Mouse (Mus musculus) right cerebral cortex, postnatal 36 days (tissue): ENCODE results near the gene Gm34653.
"Not testable (repeated sequence)": the region's sequence is repeated elsewhere in the genome, so short reads cannot be mapped to it uniquely, and the experiment has no call there.

Source experiments
- DNase-seq, 2 experiments: peaks; one replicate each; pipeline ENCODE4 v3.0.0; 2022; ENCODE audit warnings: low spot score in 2 of 2, mixed read lengths in 1 of 2

Gm34653 gene

DNA sequence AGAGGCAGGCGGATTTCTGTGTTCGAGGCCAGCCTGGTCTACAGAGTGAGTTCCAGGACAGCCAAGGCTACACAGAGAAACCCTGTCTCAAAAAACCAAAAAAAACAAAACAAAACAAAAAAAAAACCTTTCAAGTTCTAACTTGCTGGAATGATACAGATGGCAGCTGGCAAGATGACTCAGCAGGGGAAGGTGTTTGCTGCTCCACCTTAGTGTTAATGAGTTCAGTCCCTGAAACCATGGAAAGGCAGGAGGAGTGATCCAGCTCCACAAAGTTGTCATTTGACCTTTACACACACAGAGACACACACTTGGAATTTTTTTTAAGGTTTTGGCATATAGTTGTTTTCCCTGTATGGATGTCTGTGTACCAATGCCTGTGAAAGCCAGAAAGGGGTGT is 16.9 kb upstream of the Gm34653 start:
- DNase-seq, result not testable (repeated sequence)

DNA sequence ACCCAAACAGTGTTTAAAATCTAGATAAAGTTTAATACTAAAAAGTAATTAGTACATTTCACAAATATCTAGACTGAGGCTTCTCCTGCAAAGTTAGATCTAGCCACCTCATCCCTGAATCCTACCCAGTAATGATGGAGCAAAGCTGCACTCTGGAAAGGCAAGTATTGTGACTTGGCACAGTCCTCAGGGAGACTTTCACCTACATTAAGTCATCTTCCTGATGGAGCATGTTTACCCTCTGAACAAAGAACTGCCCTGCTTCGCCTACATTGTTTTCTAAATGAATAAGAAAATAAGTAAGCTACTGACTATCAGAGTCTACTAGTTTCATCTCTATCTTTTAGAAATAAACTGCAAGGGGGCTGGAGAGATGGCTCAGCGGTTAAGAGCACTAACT is 14.3 kb upstream of the Gm34653 start:
- no peak for DNase-seq

DNA sequence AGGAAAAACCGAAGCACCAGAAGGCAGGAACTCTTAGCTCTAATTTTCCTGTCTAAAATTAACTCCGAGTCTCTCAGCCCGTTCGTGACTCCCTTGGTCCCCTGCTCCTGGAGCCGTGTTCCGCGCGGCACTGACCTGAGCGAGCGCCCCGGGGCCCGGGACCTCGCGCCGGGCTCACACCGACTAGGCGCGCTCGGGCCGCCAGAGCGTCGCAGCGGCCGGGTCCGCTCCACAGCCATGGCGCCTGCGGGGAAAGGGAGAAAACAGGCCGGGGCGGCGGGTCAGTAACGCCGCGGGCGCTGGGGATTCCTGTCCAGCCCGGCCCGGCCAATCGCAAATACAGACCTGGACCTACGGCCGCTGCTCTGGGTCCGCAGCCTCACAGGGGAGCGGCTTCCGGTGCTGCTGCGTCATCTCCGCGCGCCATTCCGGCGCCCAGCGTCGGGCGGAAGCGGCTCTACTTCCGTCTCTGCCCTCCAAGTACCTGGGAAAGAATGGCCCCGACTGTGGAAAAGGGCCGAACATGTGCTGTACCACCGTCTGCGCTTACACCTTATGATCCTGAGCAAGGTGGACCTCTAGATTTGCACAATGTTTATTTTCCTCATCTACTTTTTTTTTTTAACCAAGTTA is 6.9 kb upstream of the Gm34653 start, which contains the start of gene Fbxw2:
Gene Fbxw2, minus strand, starts transcription at position 485 of the 633 bp plus-strand sequence.
- DNase-seq, result peak; percentile 90 to 93

DNA sequence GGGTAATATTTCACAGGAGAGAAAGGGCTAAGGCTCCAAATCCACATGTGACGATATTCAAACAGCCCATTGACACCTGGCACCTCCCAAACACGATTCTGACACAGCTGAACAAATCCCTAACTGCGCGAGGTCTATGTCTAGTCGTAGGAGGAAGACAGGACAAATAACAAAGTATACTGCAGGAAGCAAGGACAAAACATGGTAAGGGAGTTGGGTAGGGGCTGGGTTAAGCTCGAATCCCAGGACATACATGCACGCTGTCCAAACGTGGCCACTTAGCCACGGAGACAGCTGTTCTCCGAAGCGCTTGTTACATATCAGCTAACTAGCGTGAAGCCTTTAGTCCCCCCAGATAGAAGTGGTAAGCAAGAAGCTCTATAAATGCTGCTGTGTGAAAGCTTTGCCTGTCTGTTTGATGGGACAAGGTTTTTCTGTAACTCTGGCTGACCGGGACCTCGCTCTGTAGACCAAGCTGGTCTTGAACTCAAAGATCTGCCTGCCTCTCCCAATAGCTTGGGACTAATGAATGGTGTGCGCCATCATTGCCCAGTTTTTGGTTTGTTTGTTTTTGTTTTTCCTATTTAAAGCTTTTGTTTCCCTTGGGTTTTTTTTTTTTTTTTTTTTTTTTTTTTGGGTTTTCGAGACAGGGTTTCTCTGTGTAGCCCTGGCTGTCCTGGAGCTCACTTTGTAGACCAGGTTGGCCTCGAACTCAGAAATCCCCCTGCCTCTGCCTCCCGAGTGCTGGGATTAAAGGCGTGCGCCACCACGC is 6.2 kb upstream of the Gm34653 start:
- no peak for DNase-seq

DNA sequence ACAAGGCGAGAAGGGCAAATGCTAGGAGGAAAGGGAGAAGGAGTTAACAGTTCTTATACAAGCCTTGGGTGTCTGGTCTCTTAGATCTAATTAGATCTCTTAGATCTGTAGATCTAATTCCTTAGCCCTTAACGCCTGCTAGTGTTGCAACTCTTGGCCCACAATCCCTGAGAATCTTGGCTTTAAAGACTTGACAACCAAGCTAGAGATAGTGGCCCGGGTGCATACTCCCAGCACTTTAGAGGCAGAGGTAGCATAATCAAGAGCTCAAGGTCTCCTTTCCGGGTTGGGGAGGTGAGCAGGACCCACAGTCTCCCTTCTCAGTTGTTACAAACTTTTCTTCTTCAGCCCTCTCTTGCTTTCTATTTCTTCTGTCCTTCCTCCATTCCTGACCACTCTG is 5.2 kb upstream of the Gm34653 start:
- no peak for DNase-seq

DNA sequence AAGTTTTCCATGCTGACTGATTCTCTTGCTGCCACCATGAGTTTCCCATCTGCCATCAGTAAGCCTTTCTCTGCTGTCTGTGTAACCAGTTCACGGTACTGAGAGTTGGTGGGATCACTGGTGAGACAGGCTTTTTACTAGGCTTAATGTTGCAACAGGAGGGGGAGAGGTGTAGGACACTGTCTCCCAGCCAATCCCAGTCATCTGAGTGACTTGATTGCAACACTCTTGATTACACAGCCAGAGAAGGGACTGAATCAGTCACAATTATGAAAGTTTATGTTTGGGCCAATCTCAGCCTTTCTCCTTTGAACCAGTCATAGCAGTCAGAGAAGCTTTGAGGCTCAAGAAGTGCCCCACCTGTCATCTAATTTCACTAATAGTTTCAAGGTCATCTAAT is 4.8 kb upstream of the Gm34653 start:
- DNase-seq, result no peak

DNA sequence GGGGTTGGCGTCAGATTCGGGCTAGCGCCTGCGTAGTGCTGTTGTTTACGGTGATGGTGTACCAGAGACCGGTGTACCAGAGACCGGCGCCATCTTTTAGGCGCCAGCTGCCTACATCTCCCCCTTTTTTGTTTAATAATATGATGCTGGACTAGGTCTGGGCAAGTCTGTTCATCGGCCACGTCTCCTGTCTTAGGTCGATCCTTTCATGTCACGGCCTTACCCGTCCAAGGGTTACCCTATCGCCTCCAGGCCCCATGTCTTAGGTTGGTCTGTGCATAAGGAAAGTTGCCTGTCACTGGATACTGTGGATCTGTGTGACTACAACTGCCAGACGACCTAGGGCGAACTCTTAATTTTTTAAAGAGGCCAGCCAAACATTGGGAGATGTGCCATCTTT is 2.7 kb upstream of the Gm34653 start:
- DNase-seq, result not testable (repeated sequence)

DNA sequence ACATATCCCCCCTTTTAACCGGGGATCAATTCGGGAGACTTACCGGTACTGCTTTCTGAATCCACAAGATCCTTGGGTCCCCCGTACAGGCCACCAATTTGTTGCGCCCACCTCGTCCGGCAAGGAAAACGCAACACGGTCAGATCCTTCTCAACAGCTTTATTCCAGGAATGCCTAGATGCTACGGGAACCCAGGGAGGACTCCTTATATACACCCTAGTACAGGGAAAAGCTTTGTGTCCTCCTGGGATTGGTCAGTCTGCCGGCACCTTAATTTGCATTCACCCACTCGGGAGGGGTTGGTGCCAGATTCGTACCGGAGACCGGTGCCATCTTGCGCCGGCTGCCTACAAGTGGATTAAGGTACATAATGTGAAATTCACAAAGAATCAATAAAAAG is 817 bp downstream of the Gm34653 start:
- DNase-seq, result no peak

DNA sequence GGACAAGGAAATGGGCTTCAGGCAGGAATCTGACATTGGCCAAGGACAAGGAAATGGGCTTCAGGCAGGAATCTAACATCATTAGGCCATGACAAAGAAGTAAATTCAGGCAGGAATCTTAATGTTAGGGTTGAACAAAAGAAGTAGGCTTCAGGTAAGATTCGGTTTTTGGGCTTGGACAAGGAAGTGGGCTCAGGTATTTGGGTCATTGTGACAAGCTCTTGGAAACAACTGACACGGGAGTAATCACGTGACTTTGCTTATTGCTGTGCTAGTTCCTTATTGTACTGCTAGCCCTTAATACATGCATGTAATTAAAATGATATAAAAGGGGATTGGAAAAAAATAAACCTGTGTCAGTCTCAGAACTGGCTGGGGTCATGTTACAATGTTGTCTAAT is 2.9 kb downstream of the Gm34653 start:
- no peak for DNase-seq

DNA sequence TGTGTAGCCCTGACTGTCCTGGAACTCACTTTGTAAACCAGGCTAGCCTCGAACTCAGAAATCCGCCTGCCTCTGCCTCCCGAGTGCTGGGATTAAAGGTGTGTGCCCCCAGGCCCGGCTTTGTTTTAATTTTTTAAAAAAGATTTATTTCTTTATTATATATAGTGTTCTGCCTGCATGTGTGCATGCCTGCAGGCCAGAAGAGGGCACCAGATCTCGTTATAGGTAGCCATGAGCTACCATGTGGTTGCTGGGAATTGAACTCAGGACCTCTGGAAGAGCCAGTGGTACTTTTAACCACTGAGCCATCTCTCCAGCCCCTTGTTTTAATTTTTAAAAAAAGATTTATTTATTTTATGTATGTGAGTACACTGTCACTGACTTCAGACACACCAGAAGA is 7.3 kb downstream of the Gm34653 start:
- not testable (repeated sequence) for DNase-seq

DNA sequence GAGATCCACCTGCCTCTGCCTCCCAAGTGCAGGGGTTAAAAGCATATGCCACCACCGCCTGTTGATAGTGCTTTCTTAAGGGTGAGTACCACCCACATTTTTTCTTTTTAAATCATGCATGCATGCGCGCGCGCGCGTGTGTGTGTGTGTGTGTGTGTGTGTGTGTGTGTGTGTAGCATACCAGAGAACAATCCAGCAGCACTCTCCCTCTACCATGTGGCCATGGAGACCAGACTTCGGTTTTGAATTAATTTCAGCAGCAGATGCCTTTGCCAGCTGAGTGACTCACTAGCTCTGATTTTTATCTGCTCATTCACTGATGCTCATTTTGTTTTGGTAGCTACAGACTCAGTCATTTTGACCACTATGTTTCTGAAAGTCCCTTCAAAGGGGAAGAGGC is 8.9 kb downstream of the Gm34653 start:
- peak; percentile 60 to 70 for DNase-seq

DNA sequence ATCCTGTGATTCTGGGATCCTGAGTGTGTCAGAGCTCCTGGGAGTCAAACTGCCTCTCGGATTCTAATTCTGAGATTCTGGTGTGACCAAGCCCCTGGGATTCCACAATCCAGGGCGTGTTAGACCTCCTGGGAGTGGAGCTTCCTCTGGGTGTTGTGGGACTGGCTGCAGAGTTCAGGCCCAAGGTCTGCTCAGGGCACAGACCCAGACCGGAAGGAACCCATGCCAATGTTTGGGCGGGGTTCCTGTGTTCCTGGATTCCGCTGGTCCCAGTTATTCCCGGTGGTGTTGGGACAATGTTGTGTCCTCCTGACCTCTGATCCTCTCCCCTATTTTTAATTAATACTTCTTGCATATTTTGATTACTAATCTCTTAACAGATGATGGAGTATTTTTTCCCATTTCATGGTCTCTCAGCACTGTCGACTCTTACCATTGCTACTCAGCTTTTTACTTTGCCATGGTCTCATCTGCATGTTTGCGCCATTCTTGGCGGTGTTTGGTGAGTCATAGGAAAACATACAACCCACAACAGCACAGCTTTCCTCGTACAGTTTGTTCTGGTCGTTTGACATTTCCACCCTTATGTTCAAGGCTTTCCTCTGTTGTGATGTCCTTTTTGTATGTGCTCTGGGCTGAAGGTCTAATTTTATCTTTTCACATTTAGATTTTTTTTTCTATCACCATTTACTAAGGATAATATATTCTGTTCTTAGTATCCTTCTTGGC is 10.6 kb downstream of the Gm34653 start:
- DNase-seq, result no peak

DNA sequence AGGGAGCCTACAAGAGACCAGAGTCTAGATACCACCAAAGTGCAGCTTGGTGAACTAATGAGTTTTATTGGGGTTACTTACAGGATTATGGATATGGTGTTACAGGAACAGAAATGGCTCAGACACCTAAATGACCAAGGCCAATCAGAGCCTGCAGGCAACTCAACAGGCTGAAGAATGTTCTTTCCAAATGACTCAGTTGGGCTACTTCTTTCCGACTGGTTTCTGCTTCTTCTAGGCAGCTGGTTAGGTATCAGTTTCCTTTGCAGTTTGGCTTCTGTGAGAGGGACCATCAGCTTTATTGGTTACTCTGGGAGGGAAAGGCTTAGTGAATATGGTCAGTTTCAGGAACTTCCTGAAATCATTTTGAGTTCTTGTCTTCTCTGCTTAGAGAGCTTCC is 14.9 kb downstream of the Gm34653 start:
- no peak for DNase-seq

DNA sequence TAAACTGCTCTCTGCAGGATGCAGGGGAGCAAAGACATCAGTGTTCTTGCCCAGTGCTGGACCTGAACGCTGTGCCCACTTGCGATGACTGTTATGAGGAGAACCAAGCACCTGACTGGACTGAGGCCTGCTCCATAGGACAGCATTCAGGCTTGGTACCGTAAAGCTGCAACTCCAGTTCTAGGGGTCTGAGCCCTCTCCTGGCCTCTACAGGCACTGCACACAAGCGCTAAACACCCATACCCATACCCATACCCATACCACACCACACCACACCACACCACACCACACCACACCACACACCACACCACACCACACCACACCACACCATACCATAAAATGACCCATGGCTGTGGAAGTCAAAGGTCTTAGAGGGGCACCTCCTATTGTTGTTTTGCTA is 22.5 kb downstream of the Gm34653 start:
- no peak for DNase-seq

DNA sequence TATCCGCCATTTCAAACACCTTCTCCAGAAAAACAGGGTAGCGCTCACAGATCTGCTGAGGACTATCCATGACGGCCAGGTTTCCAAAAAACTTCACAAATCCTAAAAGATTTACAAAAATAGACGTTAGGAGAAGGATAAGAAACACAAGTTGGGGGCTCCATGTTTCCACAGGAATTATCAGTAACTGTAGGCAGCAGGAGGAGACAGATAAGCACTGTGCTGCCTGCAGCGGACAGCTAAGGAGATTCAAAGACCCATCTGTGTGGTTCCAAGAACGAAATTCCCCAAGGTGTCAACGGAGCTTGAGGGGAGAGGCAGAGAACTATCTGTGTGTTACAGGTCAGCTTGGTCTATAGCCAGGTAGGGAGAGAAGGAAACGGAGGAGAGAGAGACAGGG is 24.9 kb downstream of the Gm34653 start:
- no peak for DNase-seq

DNA sequence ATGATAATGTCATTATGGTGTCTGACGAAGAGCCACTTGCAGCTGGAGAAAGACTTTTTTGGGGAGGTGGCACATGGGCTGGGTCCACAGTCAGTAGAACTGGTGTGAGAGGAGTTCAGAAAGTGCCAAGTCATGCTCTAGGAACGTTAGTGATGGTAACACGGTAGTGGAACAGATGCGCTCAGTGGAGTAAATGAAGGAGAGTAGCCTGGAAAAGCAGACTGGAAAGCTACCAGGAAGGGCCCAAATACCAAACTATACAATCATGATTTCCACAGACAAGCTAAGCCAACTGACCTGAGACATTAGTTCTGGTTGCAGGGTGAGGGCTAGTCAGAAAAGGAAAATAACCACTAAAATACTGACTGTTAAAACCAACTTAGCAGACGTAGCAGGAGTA is 36.9 kb downstream of the Gm34653 start:
- DNase-seq, result no peak

DNA sequence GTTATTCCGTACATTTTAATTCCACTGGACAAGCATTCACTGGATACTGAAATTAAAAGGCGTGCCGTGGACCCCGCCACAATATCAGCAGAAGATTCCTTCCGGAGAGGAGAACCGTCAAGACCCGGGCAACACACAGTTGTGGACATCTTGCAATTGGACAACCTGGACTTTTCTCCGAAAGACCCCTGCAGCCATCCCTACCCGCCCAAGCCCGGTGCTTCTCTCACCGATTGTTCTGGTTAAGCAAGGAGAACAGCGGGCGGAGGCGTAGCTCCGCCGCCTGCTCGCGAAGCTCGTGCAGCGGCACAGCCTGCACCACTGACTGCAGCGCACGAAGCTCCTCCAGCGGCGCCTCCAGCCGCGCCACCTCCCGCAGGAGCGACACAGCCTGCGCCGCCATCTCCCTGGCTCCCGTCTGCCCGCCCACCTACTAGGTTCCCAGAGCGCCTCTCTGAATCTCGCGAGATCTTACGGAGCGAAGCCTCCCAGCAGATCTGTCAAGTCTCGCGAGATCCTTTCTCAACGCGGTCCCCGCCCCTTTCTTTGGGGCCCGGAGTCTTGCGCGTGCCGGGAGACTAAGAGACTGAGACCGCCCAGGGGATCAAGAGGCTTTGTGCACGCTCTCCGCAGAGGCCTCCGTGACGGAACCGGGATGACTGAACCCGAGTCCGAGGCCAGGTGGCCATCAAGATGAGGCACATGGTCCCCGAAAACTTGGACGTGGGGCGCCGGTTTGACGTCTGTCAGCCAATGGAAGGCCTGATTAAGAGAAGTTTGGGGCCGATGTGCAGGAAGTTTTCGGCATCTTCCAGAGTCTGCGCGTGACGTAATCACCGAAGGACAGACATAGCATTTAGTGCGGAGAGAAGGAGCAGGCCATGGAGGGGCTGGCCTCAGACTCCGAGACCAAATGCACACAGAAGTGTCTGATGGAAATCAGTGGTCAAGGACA is 38.0 kb downstream of the Gm34653 start:
- DNase-seq, result peak; percentile 91 to 92

DNA sequence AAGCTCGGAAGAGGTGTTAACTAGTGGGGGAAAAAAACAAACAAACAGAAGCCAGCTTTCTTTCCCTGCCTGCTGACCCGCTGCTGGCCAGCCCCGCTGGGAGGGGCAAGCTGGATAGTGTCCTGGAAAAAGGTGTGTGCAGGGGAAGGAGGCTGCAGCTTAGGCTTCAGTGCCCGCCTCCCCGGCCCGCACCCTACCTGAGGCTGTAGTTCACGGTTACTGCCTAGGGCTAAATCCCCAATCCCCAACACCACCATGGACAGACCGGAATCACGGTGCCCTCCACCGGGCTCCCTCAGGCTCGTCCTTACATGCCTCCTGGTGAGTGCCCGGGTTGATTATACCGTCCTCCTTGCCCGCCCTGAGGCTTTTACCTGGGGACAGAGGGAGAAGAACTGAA is 41.5 kb downstream of the Gm34653 start, which contains the start of gene Cutal:
Gene Cutal, plus strand, starts transcription at position 126 of the 400 bp plus-strand sequence.
- no peak for DNase-seq

DNA sequence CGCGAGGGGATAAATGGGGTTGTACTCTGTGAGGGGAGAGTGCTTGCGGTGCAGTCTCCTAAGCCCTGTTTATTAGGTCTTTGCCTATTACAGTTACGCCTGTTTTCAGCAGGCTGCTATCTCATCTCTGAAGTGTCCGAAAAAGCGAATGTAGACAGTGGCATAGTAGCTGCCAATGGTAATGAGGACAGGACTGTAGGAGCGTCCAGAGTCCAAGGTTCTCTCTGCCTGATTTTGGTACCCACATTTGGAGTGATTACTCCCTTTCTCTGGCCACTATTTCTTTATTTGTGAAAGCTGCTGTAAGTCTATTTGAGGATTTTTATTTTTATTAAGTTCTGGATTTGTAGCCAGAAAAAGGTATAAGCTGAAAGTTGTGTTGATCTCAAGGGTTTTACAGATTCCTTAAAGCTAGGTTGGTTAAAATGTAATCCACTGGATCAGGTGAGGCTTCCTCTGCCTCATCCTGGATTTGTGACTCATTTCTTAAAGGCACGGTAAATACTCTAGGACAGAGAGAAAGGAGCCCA is 42.1 kb downstream of the Gm34653 start, which contains the start of gene Psmd5:
Gene Psmd5, minus strand, starts transcription at position 153 of the 530 bp plus-strand sequence.
- DNase-seq, result no peak

DNA sequence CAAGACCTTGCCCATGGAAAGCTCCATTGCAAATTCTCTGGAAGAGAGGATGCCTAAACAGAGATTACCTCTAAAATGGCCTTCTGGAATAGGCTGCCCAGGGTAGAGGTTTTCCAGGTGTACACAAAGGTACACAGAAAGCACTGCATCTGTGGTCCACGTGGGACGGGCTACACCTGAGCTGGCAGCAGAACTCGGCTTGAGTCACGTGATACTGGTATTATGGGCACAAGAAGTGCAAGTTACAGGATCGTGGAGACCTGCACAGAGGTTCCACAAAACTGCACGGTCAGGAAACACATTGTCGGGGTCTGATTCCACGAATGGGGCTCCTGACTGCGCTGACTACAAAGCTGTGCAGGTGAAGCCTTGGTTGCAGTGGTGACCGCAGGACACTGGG is 47.2 kb downstream of the Gm34653 start:
- no peak for DNase-seq

DNA sequence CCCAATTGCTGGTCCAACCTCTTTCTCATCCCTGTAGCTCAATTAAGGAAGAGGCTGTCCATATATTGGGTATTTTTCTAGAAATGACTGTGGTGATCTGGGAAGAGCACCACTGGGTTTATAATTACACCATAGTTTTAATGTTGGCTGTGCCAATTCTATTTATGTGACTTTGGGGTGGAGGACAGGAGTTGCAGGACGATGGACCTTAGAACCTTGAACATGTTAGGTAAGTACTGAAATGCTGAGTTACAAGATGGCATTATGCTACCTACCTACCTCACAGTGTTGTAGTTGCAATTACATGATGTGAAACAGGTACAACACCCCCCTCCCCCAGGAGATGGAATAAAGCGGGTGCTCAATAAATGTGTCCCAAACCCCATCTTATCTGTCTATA is 50.0 kb downstream of the Gm34653 start:
- no peak for DNase-seq
